Mouse (Mus musculus): ENCODE results near the gene Olfr993.

Olfr993 gene

DNA sequence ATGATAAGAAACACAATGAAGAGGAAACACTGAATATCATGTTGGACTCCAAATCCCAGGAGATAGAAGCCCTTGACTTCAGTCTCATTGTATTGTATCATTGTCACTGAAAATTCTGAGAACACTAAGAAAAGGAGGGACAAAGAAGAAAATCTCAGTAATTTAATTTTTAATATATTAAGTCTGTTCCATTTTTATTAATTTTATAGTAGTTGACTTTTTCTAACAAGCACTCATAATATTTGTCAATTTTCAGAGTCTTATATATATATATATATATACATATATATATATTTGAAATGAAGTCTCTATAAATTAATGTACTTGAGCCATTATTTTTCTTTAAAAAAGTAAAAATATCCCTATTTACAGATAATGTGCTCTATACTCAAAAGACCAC lies at the start of gene Olfr993:
Olfr993 (minus strand) TSS at position 101 of the 400 bp plus-strand sequence.
- DNase-seq (ENCODE audit: low read depth, low spot score), result no peak

DNA sequence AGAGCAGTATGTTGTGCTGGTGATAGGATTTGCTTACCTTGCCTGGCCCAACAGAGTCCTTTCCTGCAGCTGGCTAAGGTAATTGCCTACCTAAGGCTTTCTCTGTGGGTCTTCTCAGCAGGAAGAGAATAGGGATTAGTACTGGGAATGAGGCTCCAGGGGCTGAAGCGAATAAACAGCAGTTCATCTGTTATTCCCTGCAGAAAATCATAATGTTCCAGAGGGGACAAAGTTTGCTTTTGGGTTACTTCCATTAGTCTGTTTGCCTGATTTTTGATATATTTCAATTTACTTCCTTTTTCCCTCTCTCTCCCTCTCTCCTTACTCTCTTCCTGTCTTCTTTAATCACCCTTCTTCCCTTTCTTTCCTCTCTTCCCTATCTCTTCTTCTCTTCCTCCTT lies 28.9 kb upstream of the Olfr993 start, which contains the start of gene Olfr995:
Olfr995 (minus strand) TSS at position 101 of the 400 bp plus-strand sequence.
- DNase-seq (ENCODE audit: low read depth, low spot score), result no peak

DNA sequence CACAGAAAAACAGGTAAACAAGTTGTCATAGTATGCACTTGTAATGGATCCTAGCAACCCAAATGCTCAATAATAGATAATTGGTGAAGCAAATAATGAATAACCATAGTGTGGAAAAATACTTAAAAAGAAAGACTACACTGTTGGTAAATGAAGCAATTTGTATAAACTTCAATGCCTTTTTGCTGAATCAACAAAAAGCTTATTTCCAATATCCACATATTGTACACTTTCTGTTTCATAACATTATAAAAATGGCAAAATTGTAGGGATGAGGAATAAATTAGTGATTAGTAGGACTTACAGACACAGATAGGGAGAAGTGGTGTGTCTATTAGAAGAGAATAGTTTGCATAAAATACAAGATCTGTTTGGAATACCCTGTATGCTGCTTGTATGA lies 27.9 kb upstream of the Olfr993 start:
- DNase-seq (ENCODE audit: low read depth, low spot score), result no peak

DNA sequence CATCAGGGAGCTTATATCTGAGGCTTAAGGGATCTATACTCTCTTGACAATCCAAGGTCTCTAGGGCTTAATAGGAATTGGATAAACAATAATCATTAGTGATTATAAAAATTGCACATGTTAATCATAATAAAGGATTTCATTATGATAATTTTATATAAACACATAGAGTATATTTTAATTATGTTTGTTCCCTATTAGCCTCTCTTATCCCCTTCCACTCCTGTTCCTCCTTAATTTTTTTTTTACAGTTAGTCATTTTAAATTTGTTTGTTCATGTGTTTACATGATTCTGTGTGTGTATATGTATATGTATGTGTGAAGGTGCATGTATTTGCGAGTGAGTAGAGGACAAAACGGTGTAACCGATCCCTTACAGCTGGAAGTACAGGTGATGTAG lies 21.7 kb upstream of the Olfr993 start, which contains the start of gene Olfr994:
Olfr994 (minus strand) TSS at position 101 of the 400 bp plus-strand sequence.
- DNase-seq (ENCODE audit: low read depth, low spot score), result no peak

DNA sequence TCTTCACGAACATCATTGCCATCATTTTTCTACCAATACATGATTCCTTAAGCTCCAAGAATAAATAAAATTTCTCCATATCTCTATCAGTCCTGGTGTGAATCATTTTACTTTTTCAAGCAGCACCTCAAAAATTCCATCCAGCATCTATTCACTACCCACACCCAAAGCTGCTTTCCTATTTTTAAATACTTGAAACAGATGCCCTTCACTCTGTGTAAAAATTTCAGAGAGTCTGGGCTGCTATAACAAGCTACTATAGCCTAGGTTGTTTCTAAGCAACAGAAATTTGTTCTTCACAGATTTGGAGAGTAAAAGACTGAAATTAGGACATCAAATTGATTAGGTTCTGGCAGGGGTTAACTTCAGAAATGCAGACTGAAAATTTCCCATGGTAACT lies 11.2 kb upstream of the Olfr993 start:
- DNase-seq (ENCODE audit: low read depth, low spot score), result no peak

DNA sequence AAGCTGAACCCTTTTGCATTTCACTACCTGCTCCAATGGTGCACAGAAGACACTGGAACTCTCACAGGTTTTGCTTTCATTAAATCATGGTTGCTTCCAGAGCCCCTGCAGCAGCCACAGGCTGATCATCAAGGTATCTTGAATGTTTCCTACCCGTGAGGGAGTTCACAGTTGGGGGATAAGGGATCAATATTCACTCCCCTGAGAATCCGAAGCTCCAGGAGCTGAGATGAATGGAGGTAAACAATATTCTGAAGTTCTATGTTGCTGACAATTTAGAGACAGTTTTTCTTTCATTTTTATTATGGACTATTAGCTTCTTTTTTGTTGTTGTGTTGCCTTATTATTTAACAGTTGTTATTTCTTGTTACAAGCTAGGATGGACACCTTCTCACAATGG lies 5.3 kb downstream of the Olfr993 start, which contains the start of gene Olfr992:
Olfr992 (minus strand) TSS at position 101 of the 400 bp plus-strand sequence.
- DNase-seq (ENCODE audit: low read depth, low spot score), result no peak
